ENCODE assay signal across 8 mouse cellular contexts in genomic region chr5:149245965-149246470, GRCm38 (mm10). TPM values are rescaled to one million over a fixed set of nuclear protein-coding genes. Genes with fewer than 3 reads are reported as not detected.
DNase-seq lines count a peak whose midpoint lies in the region; ATAC-seq lines count a peak whose summit lies in the region.

No protein-coding gene starts in this region.

- H3K4me3 ChIP-seq in embryonic facial prominence, embryonic 14.5 days (ENCODE audit: low read depth, low read length): peak overlapping the region; percentile 25
- H3K4me3 ChIP-seq in limb, embryonic 12.5 days (replicated peaks): peak overlapping the region; percentile 21
- H3K4me3 ChIP-seq in midbrain, embryonic 11.5 days (ENCODE audit: low read depth, low read length): no peak overlapping the region
- H3K4me3 ChIP-seq in stomach, embryonic 16.5 days (replicated peaks; ENCODE audit: low read length): peak overlapping the region; percentile 38

- peak; percentile 41 for DNase-seq in retina, postnatal 1 day
- DNase-seq in retina, embryonic 14.5 days (ENCODE audit: low spot score): no peak
- peak; percentile 71 for DNase-seq in embryonic facial prominence, embryonic 14.5 days (ENCODE audit: low spot score)
- peak; percentile 52 to 55 for DNase-seq in heart, postnatal 36 days
- peak; percentile 91 for DNase-seq in midbrain, embryonic 11.5 days (ENCODE audit: low spot score, missing footprints)
- no peak for DNase-seq in layer of hippocampus, adult 9-10 months (ENCODE audit: low spot score)

- peaks cover 5% of the 10 kb centered on the region; the same call in 1 of the 2 replicates for H3K4me1 ChIP-seq in embryonic facial prominence, embryonic 14.5 days (ENCODE audit: control insufficient read depth, insufficient read depth, low read length)
- H3K4me1 ChIP-seq in limb, embryonic 12.5 days (replicated peaks): peaks cover 16% of the 10 kb centered on the region
- H3K4me1 ChIP-seq in midbrain, embryonic 11.5 days (ENCODE audit: control insufficient read depth, insufficient read depth, low read length): 0 out of 2 replicates have a peak, but pooled peaks cover 4% of the 10 kb centered on the region
- H3K4me1 ChIP-seq in stomach, embryonic 16.5 days (ENCODE audit: control insufficient read depth, insufficient read depth, low read length): peaks cover 20% of the 10 kb centered on the region

- H3K27ac ChIP-seq in embryonic facial prominence, embryonic 14.5 days (replicated peaks; ENCODE audit: low read depth, low read length): peak overlapping the region; percentile 42
- H3K27ac ChIP-seq in limb, embryonic 12.5 days: peak overlapping the region; percentile 62; the same call in 1 of the 2 replicates
- no peak overlapping the region for H3K27ac ChIP-seq in midbrain, embryonic 11.5 days (ENCODE audit: low read depth, low read length)
- H3K27ac ChIP-seq in stomach, embryonic 16.5 days (ENCODE audit: low read length): peak overlapping the region; percentile 67

- ATAC-seq in embryonic facial prominence, embryonic 14.5 days (ENCODE audit: low read depth): peak; percentile 67
- ATAC-seq in limb, embryonic 12.5 days (ENCODE audit: insufficient number of reproducible peaks, insufficient read depth, low FRiP score, low TSS enrichment, low read depth): peak; percentile 78
- ATAC-seq in midbrain, embryonic 11.5 days (ENCODE audit: low FRiP score): peak; percentile 68
- ATAC-seq in stomach, embryonic 16.5 days (ENCODE audit: insufficient read depth, low FRiP score): peak; percentile 90

- no peaks in the 10 kb centered on the region for H3K36me3 ChIP-seq in embryonic facial prominence, embryonic 14.5 days (ENCODE audit: control insufficient read depth, insufficient read depth, low read length)
- no peaks in the 10 kb centered on the region for H3K36me3 ChIP-seq in limb, embryonic 12.5 days
- no peaks in the 10 kb centered on the region for H3K36me3 ChIP-seq in midbrain, embryonic 11.5 days (ENCODE audit: control insufficient read depth, insufficient read depth, low read length)
- no peaks in the 10 kb centered on the region for H3K36me3 ChIP-seq in stomach, embryonic 16.5 days (ENCODE audit: control insufficient read depth, insufficient read depth, low read length)

- 0 out of 2 replicates have a peak, but pooled peaks cover 6% of the 10 kb centered on the region for H3K9me3 ChIP-seq in embryonic facial prominence, embryonic 14.5 days (ENCODE audit: control insufficient read depth, low read length)
- peaks cover 8% of the 10 kb centered on the region; the same call in 1 of the 2 replicates for H3K9me3 ChIP-seq in limb, embryonic 12.5 days
- H3K9me3 ChIP-seq in midbrain, embryonic 11.5 days (ENCODE audit: control insufficient read depth, low read length): no peaks in the 10 kb centered on the region
- H3K9me3 ChIP-seq in stomach, embryonic 16.5 days (replicated peaks; ENCODE audit: control insufficient read depth, low read length): no peaks in the 10 kb centered on the region

- peak overlapping the region; percentile 40 for H3K9ac ChIP-seq in embryonic facial prominence, embryonic 14.5 days (ENCODE audit: low read depth, low read length)
- peak overlapping the region; percentile 42 for H3K9ac ChIP-seq in limb, embryonic 12.5 days (replicated peaks)
- H3K9ac ChIP-seq in midbrain, embryonic 11.5 days (ENCODE audit: low read length): peak overlapping the region; percentile 31
- peak overlapping the region; percentile 71 for H3K9ac ChIP-seq in stomach, embryonic 16.5 days (ENCODE audit: low read length)

- intact Hi-C loops in heart, postnatal 36 days (cut with DNase I): loop anchor here (5.0 kb wide), 1 partner anchor 174 kb away; no protein-coding TSS in a partner anchor

- peak overlapping the region; percentile 56 for H3K4me2 ChIP-seq in embryonic facial prominence, embryonic 14.5 days (ENCODE audit: low read depth, low read length)
- peak overlapping the region; percentile 54 for H3K4me2 ChIP-seq in limb, embryonic 12.5 days
- peak overlapping the region; percentile 34 for H3K4me2 ChIP-seq in midbrain, embryonic 11.5 days
- H3K4me2 ChIP-seq in stomach, embryonic 16.5 days (ENCODE audit: low read depth, low read length): peak overlapping the region; percentile 59

- WGBS in embryonic facial prominence, embryonic 14.5 days: 9% methylated on average over 13 of the region's 16 CpGs
- 9% methylated on average over 16 of the region's 16 CpGs for WGBS in limb, embryonic 12.5 days
- 19% methylated on average over 16 of the region's 16 CpGs for WGBS in midbrain, embryonic 11.5 days
- WGBS in stomach, embryonic 16.5 days: 6% methylated on average over 16 of the region's 16 CpGs

- no peaks in the 10 kb centered on the region for H3K27me3 ChIP-seq in embryonic facial prominence, embryonic 14.5 days (replicated peaks; ENCODE audit: control insufficient read depth, insufficient read depth, low read length)
- no peaks in the 10 kb centered on the region for H3K27me3 ChIP-seq in limb, embryonic 12.5 days
- H3K27me3 ChIP-seq in midbrain, embryonic 11.5 days (ENCODE audit: control insufficient read depth, insufficient read depth, low read length): no peaks in the 10 kb centered on the region
- no peaks in the 10 kb centered on the region for H3K27me3 ChIP-seq in stomach, embryonic 16.5 days (ENCODE audit: control insufficient read depth, insufficient read depth, low read length)

RNA-seq across cellular contexts. Expression of gene Alox5ap, which starts 18.5 kb away (rescaled TPM):
- 15.9 and 17.4 TPM in 2 replicates for polyA plus RNA-seq in embryonic facial prominence, embryonic 14.5 days (2014; fragmentation: Nextera tagmentation; extraction: Ambion mirVana)
- 10 to 100 TPM; 13.4 to 26.8 TPM for total RNA-seq in heart, postnatal 36 days (2021)
- polyA plus RNA-seq in limb, embryonic 12.5 days (2016; fragmentation: Nextera tagmentation; extraction: Ambion mirVana): 11.0 and 13.8 TPM in 2 replicates
- polyA plus RNA-seq in midbrain, embryonic 11.5 days (2014; fragmentation: Nextera tagmentation; extraction: Ambion mirVana): 6.3 and 9.3 TPM in 2 replicates
- 24.6 and 32.8 TPM in 2 replicates for polyA plus RNA-seq in stomach, embryonic 16.5 days (2015; fragmentation: Nextera tagmentation; extraction: Ambion mirVana)

Comparison
In these comparisons a context has a peak if more than half of its experiments do, and no peak if none do; other contexts are left out.
1. DNase-seq: peak in retina, postnatal 1 day (single experiment), embryonic facial prominence, embryonic 14.5 days (single experiment), heart, postnatal 36 days (2 of 2) and midbrain, embryonic 11.5 days (single experiment); none in retina, embryonic 14.5 days (single experiment) and layer of hippocampus, adult 9-10 months (single experiment).
2. Peak in every context shown above with its lines, with median percentiles within 50 percentile points of each other: ATAC-seq, H3K4me2 ChIP-seq and H3K9ac ChIP-seq.